Mouse (Mus musculus) forebrain, postnatal 0 days (tissue): ENCODE measurements around the gene Clgn. TPM values are rescaled to one million over a fixed set of nuclear protein-coding genes. Genes with fewer than 3 reads are reported as not detected.

ENCODE experiments used
- ATAC-seq: fragments of 200-750 bp; cut with Nextera tagmentation; 2 replicates; pipeline ENCODE4 v1.8.0; 2017; ENCODE audit warnings: mild to moderate bottlenecking, moderate library complexity
- DNase-seq: peaks from one replicate; pipeline ENCODE4 v3.0.0-alpha.2; 2015
- H3K27ac ChIP-seq: fragments of 300-500 bp; sonication (generic); 2 replicates; pipeline ENCODE4 v1.5.1; 2014; ENCODE audit warnings: low read depth, mild to moderate bottlenecking, antibody characterized with exemption, low read length, moderate library complexity, mixed read lengths
- H3K27me3 ChIP-seq: fragments of 300-500 bp; sonication (generic); 2 replicates; pipeline ENCODE4 v1.6.1; 2014; ENCODE audit warnings: mild to moderate bottlenecking, low read length, mixed read lengths; ENCODE audit not compliant: insufficient read depth
- H3K36me3 ChIP-seq: fragments of 300-500 bp; sonication (generic); 2 replicates; pipeline ENCODE4 v1.6.1; 2014; ENCODE audit warnings: mild to moderate bottlenecking, moderate library complexity; ENCODE audit not compliant: insufficient read depth
- H3K4me1 ChIP-seq: fragments of 300-500 bp; sonication (generic); 2 replicates; pipeline ENCODE4 v1.6.1; 2014; ENCODE audit warnings: antibody characterized with exemption; ENCODE audit not compliant: insufficient read depth
- H3K4me2 ChIP-seq: fragments of 300-500 bp; sonication (generic); 2 replicates; pipeline ENCODE4 v1.6.1; 2014; ENCODE audit warnings: low read depth, mild to moderate bottlenecking, moderate library complexity
- H3K4me3 ChIP-seq: fragments of 300-500 bp; sonication (generic); 2 replicates; pipeline ENCODE4 v1.5.1; 2014; ENCODE audit warnings: low read depth, low read length, mixed read lengths
- H3K9ac ChIP-seq: fragments of 300-500 bp; sonication (generic); 2 replicates; pipeline ENCODE4 v1.6.1; 2014; ENCODE audit warnings: mild to moderate bottlenecking
- H3K9me3 ChIP-seq: fragments of 300-500 bp; sonication (generic); 2 replicates; pipeline ENCODE4 v1.6.1; 2016; ENCODE audit warnings: low read length
- CTCF ChIP-seq: sonication (generic); IDR thresholded peaks from 2 replicates; pipeline ENCODE4 v1.5.1; 2016; ENCODE audit warnings: antibody characterized with exemption, control low read depth, low read depth
- WGBS: fragments of 180-500 bp; shearing (Covaris S2); extraction: QIAGEN DNeasy Blood & Tissue Kit; methylation state at CpG from one replicate; pipeline ENCODE4 v1.1.7; 2014; 5-methylcytosine and 5-hydroxymethylcytosine counted together
- polyA plus RNA-seq: library from polyadenylated mRNA; unstranded; fragments of >200 nt; fragmentation: Nextera tagmentation; extraction: Ambion mirVana; gene quantifications from 2 replicates; pipeline ENCODE4 v1.2.1, GENCODE M21; 2015
- total RNA-seq: library from RNA; depleted of rRNA; stranded (reverse); fragments of >200 nt; gene quantifications from 2 replicates; pipeline ENCODE4 v1.2.3, GENCODE M21; 2014; rRNA removed

Gene Clgn
- total and polyA plus RNA-seq, 2 experiments from 2014 or later, result 3.4 to 5.7 TPM

GRCm38 (mm10) chr8:83459606-83460005 is 69.9 kb downstream of the Clgn start:
- Histone ChIP-seq H3K27me3 (no peaks in the 10 kb centered on the region), H3K4me3 (no peak overlapping the region), H3K4me1 (no peaks in the 10 kb centered on the region), H3K9me3 (no peaks in the 10 kb centered on the region), H3K9ac (no peak overlapping the region), H3K36me3 (no peaks in the 10 kb centered on the region), H3K27ac (no peak overlapping the region), H3K4me2 (no peak overlapping the region)
- TF ChIP-seq CTCF, result no peak
- WGBS, result 69% methylated on average over 3 of the region's 3 CpGs
- DNase-seq, result no peak
- ATAC-seq, result no peak

Other genes with a start within 250 kb of the Clgn start
- 83.4 and 107 TPM in 2 replicates for gene Tbc1d9, start 224.5 kb upstream of the Clgn start, total RNA-seq
- 12.4 and 17.1 TPM in 2 replicates for gene Tbc1d9, start 224.5 kb upstream of the Clgn start, polyA plus RNA-seq
- gene Gm10645, start 223.7 kb upstream of the Clgn start, total RNA-seq, result 1.9 and 3.2 TPM in 2 replicates
- 7.5 and 8.8 TPM in 2 replicates for gene Gm10645, start 223.7 kb upstream of the Clgn start, polyA plus RNA-seq
- gene Ucp1, start 99.5 kb upstream of the Clgn start, total RNA-seq, result 0.85 TPM in 1 of 2 replicates, not detected in the other
- gene Ucp1, start 99.5 kb upstream of the Clgn start, polyA plus RNA-seq, result not detected in 2 replicates
- gene Elmod2, start 57.4 kb upstream of the Clgn start, total RNA-seq, result 20.0 and 25.6 TPM in 2 replicates
- gene Elmod2, start 57.4 kb upstream of the Clgn start, polyA plus RNA-seq, result 6.7 and 10.0 TPM in 2 replicates
- not detected in 2 replicates for gene Mgat4d, start 41.4 kb upstream of the Clgn start, total RNA-seq
- gene Mgat4d, start 41.4 kb upstream of the Clgn start, polyA plus RNA-seq, result not detected in 2 replicates
- 404 and 447 TPM in 2 replicates for gene Scoc, start 68.5 kb downstream of the Clgn start, total RNA-seq
- 418 and 475 TPM in 2 replicates for gene Scoc, start 68.5 kb downstream of the Clgn start, polyA plus RNA-seq
- gene Olfr370, start 145.9 kb downstream of the Clgn start, total RNA-seq, result not detected in 2 replicates
- 0.04 TPM in 1 of 2 replicates, not detected in the other for gene Olfr370, start 145.9 kb downstream of the Clgn start, polyA plus RNA-seq
- 155 and 262 TPM in 2 replicates for gene Ndufb7, start 176.8 kb downstream of the Clgn start, total RNA-seq
- gene Ndufb7, start 176.8 kb downstream of the Clgn start, polyA plus RNA-seq, result 392 and 492 TPM in 2 replicates
- gene Tecr, start 218.1 kb downstream of the Clgn start, total RNA-seq, result 762 and 857 TPM in 2 replicates
- 1,089 and 1,117 TPM in 2 replicates for gene Tecr, start 218.1 kb downstream of the Clgn start, polyA plus RNA-seq
- gene Dnajb1, start 218.3 kb downstream of the Clgn start, total RNA-seq, result 41.2 and 46.6 TPM in 2 replicates
- gene Dnajb1, start 218.3 kb downstream of the Clgn start, polyA plus RNA-seq, result 40.7 and 65.1 TPM in 2 replicates